Mouse (Mus musculus): Measurements from ENCODE around the gene Gm27021. TPM values are rescaled to one million over a fixed set of nuclear protein-coding genes. Genes with fewer than 3 reads are reported as not detected.

The Gm27021 gene
- polyA plus RNA-seq, 1 experiment from 2014 or later: 4.9 TPM

- H3K27ac ChIP-seq: no peak overlapping the region
- H3K27me3 ChIP-seq: no peaks in the 10 kb centered on the region; the same call in 1 of the 2 replicates
- peaks cover 6% of the 10 kb centered on the region; the same call in 1 of the 2 replicates for H3K4me1 ChIP-seq
- ATAC-seq (ENCODE audit: low FRiP score): no peak
- H3K4me2 ChIP-seq (replicated peaks): no peak overlapping the region
- H3K9ac ChIP-seq: no peak overlapping the region
- no peaks in the 10 kb centered on the region for H3K36me3 ChIP-seq
- no peak overlapping the region for H3K4me3 ChIP-seq
- H3K9me3 ChIP-seq (replicated peaks): 0 out of 2 replicates have a peak, but pooled peaks cover 3% of the 10 kb centered on the region
Measured at GRCm38 (mm10) chr8:120697979-120698272, 30.0 kb upstream of the Gm27021 start.

- no peak overlapping the region for H3K4me2 ChIP-seq (replicated peaks)
- no peak overlapping the region for H3K27ac ChIP-seq
- peaks cover 6% of the 10 kb centered on the region; the same call in 1 of the 2 replicates for H3K4me1 ChIP-seq
- no peak for ATAC-seq (ENCODE audit: low FRiP score)
- WGBS: 77% methylated on average over 17 of the region's 17 CpGs
- no peak overlapping the region for H3K9ac ChIP-seq
- no peaks in the 10 kb centered on the region for H3K36me3 ChIP-seq
- H3K4me3 ChIP-seq: no peak overlapping the region
- 0 out of 2 replicates have a peak, but pooled peaks cover 3% of the 10 kb centered on the region for H3K9me3 ChIP-seq (replicated peaks)
- H3K27me3 ChIP-seq: no peaks in the 10 kb centered on the region; the same call in 1 of the 2 replicates
Measured at GRCm38 (mm10) chr8:120697154-120697978, 29.5 kb upstream of the Gm27021 start.

- no peaks in the 10 kb centered on the region; the same call in 1 of the 2 replicates for H3K27me3 ChIP-seq
- WGBS: 50% methylated on average over 13 of the region's 13 CpGs
- 0 out of 2 replicates have a peak, but pooled peaks cover 3% of the 10 kb centered on the region for H3K9me3 ChIP-seq (replicated peaks)
- no peaks in the 10 kb centered on the region for H3K36me3 ChIP-seq
- no peak overlapping the region for H3K4me2 ChIP-seq (replicated peaks)
- peaks cover 6% of the 10 kb centered on the region; the same call in 1 of the 2 replicates for H3K4me1 ChIP-seq
- no peak overlapping the region for H3K4me3 ChIP-seq
- no peak overlapping the region for H3K27ac ChIP-seq
- no peak for ATAC-seq (ENCODE audit: low FRiP score)
- no peak overlapping the region for H3K9ac ChIP-seq
Measured at GRCm38 (mm10) chr8:120696401-120697153, 28.7 kb upstream of the Gm27021 start.

GRCm38 (mm10) chr8:120693861-120694493, 26.1 kb upstream of the Gm27021 start:
- Histone ChIP-seq H3K9me3 (replicated peaks) (0 out of 2 replicates have a peak, but pooled peaks cover 3% of the 10 kb centered on the region), H3K4me2 (replicated peaks) (no peak overlapping the region), H3K36me3 (no peaks in the 10 kb centered on the region), H3K4me1 (peaks cover 6% of the 10 kb centered on the region; the same call in 1 of the 2 replicates), H3K9ac (no peak overlapping the region), H3K27ac (no peak overlapping the region), H3K4me3 (no peak overlapping the region), H3K27me3 (no peaks in the 10 kb centered on the region; the same call in none of the 2 replicates)
- 60% methylated on average over 22 of the region's 22 CpGs for WGBS
- ATAC-seq (ENCODE audit: low FRiP score): no peak

GRCm38 (mm10) chr8:120692934-120693333, 25.1 kb upstream of the Gm27021 start:
- Histone ChIP-seq H3K4me2 (replicated peaks) (no peak overlapping the region), H3K9ac (no peak overlapping the region), H3K9me3 (replicated peaks) (0 out of 2 replicates have a peak, but pooled peaks cover 2% of the 10 kb centered on the region), H3K27me3 (peaks cover 4% of the 10 kb centered on the region), H3K27ac (no peak overlapping the region), H3K36me3 (no peaks in the 10 kb centered on the region), H3K4me1 (peaks cover 6% of the 10 kb centered on the region; the same call in 1 of the 2 replicates), H3K4me3 (no peak overlapping the region)
- no peak for ATAC-seq (ENCODE audit: low FRiP score)
- 61% methylated on average over 4 of the region's 4 CpGs for WGBS

- H3K36me3 ChIP-seq: no peaks in the 10 kb centered on the region
- H3K4me1 ChIP-seq: 0 out of 2 replicates have a peak, but pooled peaks cover 2% of the 10 kb centered on the region
- H3K27ac ChIP-seq: no peak overlapping the region
- ATAC-seq (ENCODE audit: low FRiP score): no peak
- H3K27me3 ChIP-seq: peaks cover 4% of the 10 kb centered on the region; the same call in 1 of the 2 replicates
- H3K4me3 ChIP-seq: no peak overlapping the region
- no peak overlapping the region for H3K4me2 ChIP-seq (replicated peaks)
- 89% methylated on average over 7 of the region's 7 CpGs for WGBS
- no peaks in the 10 kb centered on the region for H3K9me3 ChIP-seq (replicated peaks)
- H3K9ac ChIP-seq: no peak overlapping the region
Measured at GRCm38 (mm10) chr8:120688511-120688910, 20.6 kb upstream of the Gm27021 start.

GRCm38 (mm10) chr8:120687786-120688185, 19.9 kb upstream of the Gm27021 start:
- Histone ChIP-seq H3K9ac (no peak overlapping the region), H3K36me3 (no peaks in the 10 kb centered on the region), H3K4me1 (0 out of 2 replicates have a peak, but pooled peaks cover 2% of the 10 kb centered on the region), H3K27ac (no peak overlapping the region), H3K9me3 (replicated peaks) (no peaks in the 10 kb centered on the region), H3K27me3 (peaks cover 4% of the 10 kb centered on the region; the same call in 1 of the 2 replicates), H3K4me3 (no peak overlapping the region), H3K4me2 (replicated peaks) (no peak overlapping the region)
- ATAC-seq (ENCODE audit: low FRiP score): no peak
- 70% methylated on average over 8 of the region's 8 CpGs for WGBS

GRCm38 (mm10) chr8:120686576-120686975, 18.7 kb upstream of the Gm27021 start:
- WGBS: 89% methylated on average over 5 of the region's 5 CpGs

GRCm38 (mm10) chr8:120686051-120686450, 18.2 kb upstream of the Gm27021 start:
- no peaks in the 10 kb centered on the region for H3K36me3 ChIP-seq
- H3K4me3 ChIP-seq: no peak overlapping the region
- no peak overlapping the region for H3K9ac ChIP-seq
- H3K27ac ChIP-seq: no peak overlapping the region
- 82% methylated on average over 13 of the region's 13 CpGs for WGBS
- no peaks in the 10 kb centered on the region for H3K9me3 ChIP-seq (replicated peaks)
- peaks cover 4% of the 10 kb centered on the region; the same call in 1 of the 2 replicates for H3K27me3 ChIP-seq
- no peak overlapping the region for H3K4me2 ChIP-seq (replicated peaks)
- ATAC-seq (ENCODE audit: low FRiP score): no peak
- H3K4me1 ChIP-seq: 0 out of 2 replicates have a peak, but pooled peaks cover 2% of the 10 kb centered on the region

More at GRCm38 (mm10) chr8:120686576-120686975, 18.7 kb upstream of the Gm27021 start:
- Histone ChIP-seq H3K36me3 (no peaks in the 10 kb centered on the region), H3K4me3 (no peak overlapping the region), H3K9me3 (replicated peaks) (no peaks in the 10 kb centered on the region), H3K4me1 (0 out of 2 replicates have a peak, but pooled peaks cover 2% of the 10 kb centered on the region), H3K9ac (no peak overlapping the region), H3K27me3 (peaks cover 4% of the 10 kb centered on the region; the same call in 1 of the 2 replicates), H3K4me2 (replicated peaks) (no peak overlapping the region), H3K27ac (no peak overlapping the region)
- no peak for ATAC-seq (ENCODE audit: low FRiP score)

GRCm38 (mm10) chr8:120685591-120685990, 17.7 kb upstream of the Gm27021 start:
- Histone ChIP-seq H3K4me3 (no peak overlapping the region), H3K4me2 (replicated peaks) (no peak overlapping the region), H3K36me3 (no peaks in the 10 kb centered on the region), H3K9ac (no peak overlapping the region), H3K27ac (no peak overlapping the region), H3K9me3 (replicated peaks) (no peaks in the 10 kb centered on the region), H3K27me3 (peaks cover 4% of the 10 kb centered on the region; the same call in 1 of the 2 replicates), H3K4me1 (0 out of 2 replicates have a peak, but pooled peaks cover 2% of the 10 kb centered on the region)
- no peak for ATAC-seq (ENCODE audit: low FRiP score)
- 80% methylated on average over 8 of the region's 8 CpGs for WGBS

GRCm38 (mm10) chr8:120685097-120685496, 17.2 kb upstream of the Gm27021 start:
- Histone ChIP-seq H3K27ac (no peak overlapping the region), H3K36me3 (no peaks in the 10 kb centered on the region), H3K4me3 (no peak overlapping the region), H3K9me3 (replicated peaks) (no peaks in the 10 kb centered on the region), H3K4me1 (0 out of 2 replicates have a peak, but pooled peaks cover 2% of the 10 kb centered on the region), H3K27me3 (peaks cover 4% of the 10 kb centered on the region; the same call in 1 of the 2 replicates), H3K4me2 (replicated peaks) (no peak overlapping the region), H3K9ac (no peak overlapping the region)
- ATAC-seq (ENCODE audit: low FRiP score): no peak
- whole genome bisulfite sequencing: 63% methylated on average over 5 of the region's 5 CpGs

Measured in hindbrain, embryonic 12.5 days (tissue).